Mouse (Mus musculus): ENCODE data around the gene Elac2.

The Elac2 gene

DNA sequence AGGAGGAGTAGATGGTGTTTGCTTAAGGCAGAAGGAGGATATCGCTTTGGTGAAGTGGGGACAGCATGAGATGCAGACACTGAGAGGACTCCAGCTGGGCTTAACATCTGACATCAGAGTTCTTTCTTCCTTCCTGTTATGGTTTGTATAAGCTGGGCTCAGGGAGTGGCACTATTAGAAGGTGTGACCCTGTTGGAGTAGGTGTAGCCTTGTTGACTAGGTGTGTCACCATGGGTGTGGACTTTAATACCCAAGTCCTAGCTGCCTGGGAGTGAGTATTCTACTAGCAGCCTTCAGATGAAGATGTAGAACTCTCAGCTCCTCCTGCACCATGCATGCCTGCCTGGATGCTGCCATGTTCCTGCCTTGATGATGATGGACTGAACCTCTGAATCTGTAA lies 37.9 kb downstream of the Elac2 start:
- DNase-seq (ENCODE audit: extremely low read depth, insufficient read length, low spot score), result no peak

DNA sequence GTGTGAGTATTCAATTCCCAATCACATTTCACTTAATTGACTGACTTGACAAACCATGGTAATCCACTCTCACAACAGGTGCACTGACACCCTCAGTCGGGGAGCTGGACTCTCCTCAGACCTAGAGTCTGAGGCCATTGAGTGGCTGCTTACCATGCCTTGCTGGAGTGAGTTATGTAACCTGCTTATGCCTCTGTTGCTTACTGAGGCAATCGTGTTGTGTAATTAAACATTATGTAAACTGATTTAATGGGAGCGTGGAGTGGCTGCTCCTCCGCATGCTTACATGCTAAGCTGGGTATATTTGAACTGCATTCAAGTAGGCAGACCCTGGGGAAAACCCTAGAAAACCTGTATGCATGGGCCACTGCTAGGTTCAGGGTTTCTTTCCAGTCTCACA lies 41.9 kb downstream of the Elac2 start:
- no peak for DNase-seq (ENCODE audit: extremely low read depth, insufficient read length, low spot score)

DNA sequence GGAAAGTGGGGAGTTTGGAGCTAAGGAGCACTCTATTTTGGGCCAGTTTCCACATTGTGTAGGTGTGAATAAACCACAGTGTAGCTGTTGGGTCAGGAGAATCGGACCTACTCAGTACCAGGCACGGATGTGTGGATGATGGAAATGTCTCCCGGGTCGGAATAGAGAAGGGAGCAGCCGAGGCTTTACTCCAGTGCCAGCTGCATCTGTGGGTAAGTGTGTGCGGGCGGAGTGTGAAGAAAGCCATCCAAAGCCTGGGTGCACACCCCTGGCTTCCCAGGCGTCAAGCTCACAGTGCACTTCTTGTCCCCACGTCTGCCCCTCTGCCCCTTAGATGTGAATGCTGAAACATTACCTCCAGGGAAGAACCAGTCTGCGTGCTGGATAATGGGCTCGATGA lies 43.9 kb downstream of the Elac2 start:
- DNase-seq (ENCODE audit: extremely low read depth, insufficient read length, low spot score), result no peak

DNA sequence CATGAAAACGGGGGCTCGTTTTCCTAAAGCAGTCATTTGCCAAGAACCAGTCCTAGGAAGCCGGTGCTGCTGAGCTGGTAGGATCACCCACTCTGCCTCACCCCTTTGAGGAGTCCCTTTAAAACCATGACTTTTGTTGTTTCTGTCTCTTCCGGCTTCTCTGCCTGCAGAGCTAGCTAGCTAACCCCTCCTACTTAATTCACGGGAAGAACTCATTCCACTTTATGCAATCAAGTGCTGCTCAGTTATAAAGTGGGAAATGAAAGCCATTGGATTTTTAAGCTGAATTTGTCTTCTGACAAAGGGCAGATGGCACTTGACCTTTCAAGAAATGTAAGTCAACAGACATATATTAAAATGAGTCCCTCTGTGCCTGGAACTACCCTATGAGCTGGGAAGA lies 49.2 kb downstream of the Elac2 start:
- no peak for DNase-seq (ENCODE audit: extremely low read depth, insufficient read length, low spot score)

DNA sequence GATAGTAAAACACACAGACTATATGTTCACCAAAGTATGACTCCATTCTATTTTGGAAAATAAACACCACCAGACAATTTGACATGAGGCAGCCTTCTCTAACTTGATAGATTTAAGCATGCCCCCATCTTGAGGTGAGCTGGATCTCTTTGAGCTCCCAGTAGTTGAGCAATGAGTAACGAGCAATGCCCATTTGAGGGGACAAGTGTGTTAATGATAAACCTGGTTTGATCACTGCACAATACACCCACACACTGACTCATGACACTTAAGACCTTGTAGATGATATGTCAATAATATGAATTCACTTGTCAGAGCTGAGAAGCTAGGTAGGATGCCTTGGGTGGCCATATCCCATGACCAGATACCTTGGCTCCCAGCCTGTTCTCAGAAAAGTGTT lies 51.4 kb downstream of the Elac2 start:
- no peak for DNase-seq (ENCODE audit: extremely low read depth, insufficient read length, low spot score)

DNA sequence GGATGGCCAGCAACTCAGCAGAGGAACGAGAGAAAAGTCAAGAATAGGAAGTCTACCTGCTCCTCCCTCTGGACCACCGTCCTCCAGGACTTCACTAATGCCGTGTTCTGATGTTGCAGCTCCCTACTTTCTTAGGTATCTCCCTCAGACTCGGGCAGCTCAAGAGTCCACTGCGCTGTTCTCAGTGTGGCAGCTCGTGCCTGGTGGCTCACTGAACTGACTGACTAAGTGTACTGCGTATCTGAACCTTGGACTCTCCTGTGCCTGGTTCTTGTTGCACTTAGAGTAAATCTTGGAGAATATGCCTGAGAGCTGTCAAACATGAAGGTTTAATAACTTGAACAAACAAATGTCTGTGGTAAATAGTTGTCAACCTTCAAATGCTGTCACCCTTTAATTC lies 53.4 kb downstream of the Elac2 start:
- no peak for DNase-seq (ENCODE audit: extremely low read depth, insufficient read length, low spot score)

DNA sequence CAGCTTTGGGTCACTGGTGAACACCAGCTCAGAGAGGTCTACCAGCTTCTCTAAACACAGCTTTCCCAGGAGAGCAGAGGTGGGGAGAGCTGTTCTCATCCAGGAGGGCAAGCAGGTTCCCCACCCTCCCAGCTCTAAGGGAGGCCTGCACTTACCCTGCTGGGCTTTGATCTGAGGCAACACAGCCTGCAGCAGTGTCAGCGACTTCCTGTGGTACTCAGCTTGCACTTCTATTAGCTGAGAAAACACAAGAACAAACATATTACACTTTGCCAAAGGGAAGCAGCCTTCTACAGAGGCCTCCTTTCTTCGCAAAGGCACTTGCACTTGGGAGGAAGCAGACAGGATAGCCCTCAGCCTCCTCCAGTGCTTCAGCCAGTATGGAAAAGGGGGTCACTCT lies 60.2 kb downstream of the Elac2 start:
- no peak for DNase-seq (ENCODE audit: extremely low read depth, insufficient read length, low spot score)

DNA sequence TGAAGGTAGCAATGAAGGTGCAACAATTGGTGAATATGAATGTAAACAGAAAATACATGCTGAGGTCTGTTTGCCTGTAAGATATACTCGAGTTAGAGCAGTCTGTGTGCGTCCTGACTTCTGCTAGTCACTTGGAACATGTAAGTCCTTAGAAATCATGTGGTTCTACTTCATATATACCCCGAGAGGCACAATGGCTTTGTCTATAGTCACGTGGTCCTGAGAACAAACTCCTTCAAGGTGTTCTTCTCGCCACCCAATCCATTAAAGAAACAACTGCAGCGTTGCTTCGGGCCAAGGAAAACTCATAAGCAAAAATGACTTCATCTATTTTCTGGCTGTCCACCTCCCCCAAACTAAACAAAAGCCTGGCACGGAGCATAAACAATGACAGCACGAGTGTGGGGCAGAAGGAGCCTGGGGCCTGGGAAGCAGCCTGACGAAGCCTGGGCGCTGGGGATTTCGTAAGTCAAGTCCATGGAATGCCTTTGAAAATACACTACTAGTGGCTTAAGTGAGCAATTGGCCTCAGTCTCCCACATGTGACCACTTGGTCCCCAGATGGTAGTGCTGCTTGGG lies 60.8 kb downstream of the Elac2 start:
- no peak for DNase-seq (ENCODE audit: extremely low read depth, insufficient read length, low spot score)

DNA sequence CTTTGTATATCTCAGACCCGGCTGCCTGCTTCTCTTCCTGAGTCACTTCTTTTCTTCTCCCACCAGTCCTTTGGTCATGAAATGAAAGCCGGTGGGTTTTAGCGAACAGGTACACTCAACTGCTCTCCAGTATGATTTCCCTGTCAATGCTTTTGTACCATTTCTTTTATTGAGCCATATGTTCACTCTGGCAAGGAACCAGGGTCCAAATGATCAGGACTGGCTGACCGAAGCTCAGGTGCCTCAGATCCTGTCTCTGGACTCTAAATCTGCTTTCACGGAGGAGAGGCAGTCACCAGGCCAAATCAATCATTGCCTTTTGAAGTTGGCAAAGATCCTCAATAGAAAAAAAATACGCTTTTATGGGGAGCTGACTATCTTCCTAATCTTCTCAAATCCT lies 61.7 kb downstream of the Elac2 start:
- DNase-seq (ENCODE audit: extremely low read depth, insufficient read length, low spot score), result no peak

DNA sequence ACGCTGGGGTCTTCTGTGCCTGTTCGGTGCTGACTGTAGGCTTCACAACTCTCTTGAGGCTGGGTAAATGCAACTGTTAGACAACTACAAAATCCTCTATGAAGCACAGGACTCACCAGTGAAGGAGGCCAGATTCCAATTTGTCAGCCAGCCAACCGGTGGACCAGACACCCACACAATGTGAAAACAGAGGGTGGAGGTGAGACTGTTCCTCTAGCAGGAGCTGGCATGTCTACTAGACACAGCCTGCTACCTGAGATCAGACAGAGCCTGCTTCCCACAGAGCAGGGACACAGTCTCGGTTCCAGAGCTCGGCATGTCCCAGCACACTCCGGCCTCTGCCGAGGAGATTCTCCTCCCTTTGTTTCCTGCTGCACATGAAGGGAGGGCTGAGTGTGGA lies 70.3 kb downstream of the Elac2 start:
- DNase-seq (ENCODE audit: extremely low read depth, insufficient read length, low spot score), result no peak

DNA sequence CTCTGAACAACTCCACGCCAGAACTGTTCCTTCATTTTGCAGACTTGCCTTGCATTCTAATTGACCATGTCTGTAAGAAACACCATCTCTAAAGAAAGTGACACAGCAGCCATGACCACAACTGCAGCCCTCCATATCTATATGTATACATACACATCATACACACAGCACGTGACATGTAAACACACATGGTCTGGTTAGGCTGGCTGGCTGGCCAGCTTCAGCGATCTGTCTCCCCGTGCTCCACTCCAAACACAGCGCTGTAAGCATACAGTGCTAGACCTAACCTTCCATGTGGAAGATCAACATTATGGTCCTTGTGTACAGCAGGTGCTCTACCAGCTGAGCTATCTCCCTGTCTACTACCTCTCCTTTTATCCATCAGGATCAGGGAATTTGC lies 72.0 kb downstream of the Elac2 start:
- no peak for DNase-seq (ENCODE audit: extremely low read depth, insufficient read length, low spot score)

Data from 3134 (cell line).